Mouse (Mus musculus): ENCODE data around the gene Zfand2a.

GRCm38 (mm10) chr5:139506207-139506606 is 21.9 kb upstream of the Zfand2a start:
- TF ChIP-seq POLR2A (IDR thresholded peaks at IDR 0.05; ENCODE audit: extremely low read depth, insufficient read depth, low read length) = no peak
- TF ChIP-seq CTCF (IDR thresholded peaks at IDR 0.05; ENCODE audit: extremely low read depth, insufficient read depth, low read length) = no peak
